Mouse (Mus musculus): Measurements from ENCODE around the gene Slc39a5. TPM values are rescaled to one million over a fixed set of nuclear protein-coding genes. Genes with fewer than 3 reads are reported as not detected.

The Slc39a5 gene
- 99.5 and 112 TPM in 2 replicates for polyA plus RNA-seq (2012; rRNA removed)

GRCm38 (mm10) chr10:128401056-128401455 is at the start of gene Slc39a5:
Slc39a5 (minus strand) TSS chr10:128401229.

GRCm38 (mm10) chr10:128411211-128412054 is 10.4 kb upstream of the Slc39a5 start, which contains the start of the genes Nabp2 and Rnf41:
Nabp2 (minus strand) TSS chr10:128411492.
Rnf41 (plus strand) TSS chr10:128411657.

GRCm38 (mm10) chr10:128376455-128377211 is 24.4 kb downstream of the Slc39a5 start, which contains the start of gene Ankrd52:
Ankrd52 (plus strand) TSS chr10:128377115.

GRCm38 (mm10) chr10:128368402-128369217 is 32.4 kb downstream of the Slc39a5 start, which contains the start of gene Coq10a:
Coq10a (minus strand) TSS chr10:128368997.

Other genes starting within 250 kb of the Slc39a5 start
- gene Rbms2, start 220.9 kb downstream of the Slc39a5 start, polyA plus RNA-seq (2012; rRNA removed), result 13.5 and 14.2 TPM in 2 replicates
- gene Gls2, start 206.8 kb downstream of the Slc39a5 start, polyA plus RNA-seq (2012; rRNA removed), result 50.2 and 50.4 TPM in 2 replicates
- 34.1 and 34.9 TPM in 2 replicates for gene Spryd4, start 189.4 kb downstream of the Slc39a5 start, polyA plus RNA-seq (2012; rRNA removed)
- 0.01 TPM in 1 of 2 replicates, not detected in the other for gene Mip, start 175.4 kb downstream of the Slc39a5 start, polyA plus RNA-seq (2012; rRNA removed)
- gene Timeless, start 169.2 kb downstream of the Slc39a5 start, polyA plus RNA-seq (2012; rRNA removed), result 6.6 and 6.7 TPM in 2 replicates
- 13.0 and 18.7 TPM in 2 replicates for gene Apon, start 147.1 kb downstream of the Slc39a5 start, polyA plus RNA-seq (2012; rRNA removed)
- 813 and 951 TPM in 2 replicates for gene Apof, start 132.6 kb downstream of the Slc39a5 start, polyA plus RNA-seq (2012; rRNA removed)
- 20.6 and 23.1 TPM in 2 replicates for gene Stat2, start 130.7 kb downstream of the Slc39a5 start, polyA plus RNA-seq (2012; rRNA removed)
- gene Il23a, start 102.5 kb downstream of the Slc39a5 start, polyA plus RNA-seq (2012; rRNA removed), result 0.03 and 0.06 TPM in 2 replicates
- gene Pan2, start 97.9 kb downstream of the Slc39a5 start, polyA plus RNA-seq (2012; rRNA removed), result 13.6 and 15.8 TPM in 2 replicates
- 57.3 and 69.2 TPM in 2 replicates for gene Cnpy2, start 78.8 kb downstream of the Slc39a5 start, polyA plus RNA-seq (2012; rRNA removed)
- 59.5 and 64.0 TPM in 2 replicates for gene Cs, start 63.5 kb downstream of the Slc39a5 start, polyA plus RNA-seq (2012; rRNA removed)
- 10.3 and 10.8 TPM in 2 replicates for gene Coq10a, start 32.2 kb downstream of the Slc39a5 start, polyA plus RNA-seq (2012; rRNA removed)
- 4.4 and 6.2 TPM in 2 replicates for gene Ankrd52, start 24.1 kb downstream of the Slc39a5 start, polyA plus RNA-seq (2012; rRNA removed)
- gene Nabp2, start 10.3 kb upstream of the Slc39a5 start, polyA plus RNA-seq (2012; rRNA removed), result 16.8 and 18.7 TPM in 2 replicates
- 7.0 and 8.3 TPM in 2 replicates for gene Rnf41, start 10.4 kb upstream of the Slc39a5 start, polyA plus RNA-seq (2012; rRNA removed)
- 25.6 and 31.2 TPM in 2 replicates for gene Smarcc2, start 58.0 kb upstream of the Slc39a5 start, polyA plus RNA-seq (2012; rRNA removed)
- 627 and 720 TPM in 2 replicates for gene Myl6, start 92.9 kb upstream of the Slc39a5 start, polyA plus RNA-seq (2012; rRNA removed)
- 0.53 and 0.67 TPM in 2 replicates for gene Myl6b, start 97.5 kb upstream of the Slc39a5 start, polyA plus RNA-seq (2012; rRNA removed)
- gene Esyt1, start 124.6 kb upstream of the Slc39a5 start, polyA plus RNA-seq (2012; rRNA removed), result 10.8 and 12.1 TPM in 2 replicates
- 4.0 and 4.5 TPM in 2 replicates for gene Zc3h10, start 146.5 kb upstream of the Slc39a5 start, polyA plus RNA-seq (2012; rRNA removed)
- 1,648 and 2,151 TPM in 2 replicates for gene Rpl41, start 148.1 kb upstream of the Slc39a5 start, polyA plus RNA-seq (2012; rRNA removed)
- gene Pa2g4, start 164.8 kb upstream of the Slc39a5 start, polyA plus RNA-seq (2012; rRNA removed), result 67.0 and 72.0 TPM in 2 replicates
- 7.5 and 8.2 TPM in 2 replicates for gene Erbb3, start 188.4 kb upstream of the Slc39a5 start, polyA plus RNA-seq (2012; rRNA removed)
- 667 and 775 TPM in 2 replicates for gene Rps26, start 225.5 kb upstream of the Slc39a5 start, polyA plus RNA-seq (2012; rRNA removed)
- gene Ikzf4, start 244.8 kb upstream of the Slc39a5 start, polyA plus RNA-seq (2012; rRNA removed), result 0.72 and 1.2 TPM in 2 replicates